In the genomic region with DNA sequence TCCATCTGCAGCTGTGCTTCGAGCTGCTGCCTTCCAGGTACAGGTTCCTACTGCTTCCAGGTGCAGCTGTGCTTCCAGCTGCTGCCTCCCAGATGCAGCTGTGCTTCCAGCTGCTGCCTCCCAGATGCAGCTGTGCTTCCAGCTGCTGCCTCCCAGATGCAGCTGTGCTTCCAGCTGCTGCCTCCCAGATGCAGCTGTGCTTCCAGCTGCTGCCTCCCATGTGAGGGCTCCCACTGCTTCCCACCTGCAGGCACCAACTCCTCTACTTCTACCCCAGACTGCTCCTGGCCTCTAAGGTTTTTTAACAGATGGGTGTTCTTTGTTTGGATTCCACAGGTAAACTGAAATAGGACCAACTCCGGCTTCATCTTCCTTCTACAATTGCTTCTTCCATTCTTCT, we compare ENCODE assay signal across 25 mouse cellular contexts. TPM values are rescaled to one million over a fixed set of nuclear protein-coding genes. Genes with fewer than 3 reads are reported as not detected.
"Had no signal": no experiment of that assay in that cellular context is flagged by ENCODE, and none has a peak within 500 bp of the region (broad histone marks: within the 10 kb centered on the region; RNA-seq: fewer than 3 reads in every experiment).

No protein-coding gene starts in this region.

RNA-seq across cellular contexts. Expression of a gene that starts 13.3 kb away (rescaled TPM):
- polyA plus RNA-seq: liver, adult 2 months; liver, embryonic 12.5 days; liver, embryonic 13.5 days; liver, embryonic 14.5 days; liver, embryonic 15.5 days; liver, embryonic 16.5 days; liver, postnatal 0 days; lung, adult 2 months; lung, postnatal 0 days; macrophage had no signal

RNA-seq across cellular contexts. Expression of a gene that starts 49.8 kb away (rescaled TPM):
- polyA plus RNA-seq: limb, embryonic 10.5 days; limb, embryonic 11.5 days; limb, embryonic 13.5 days; limb, embryonic 15.5 days; liver, adult 2 months; liver, embryonic 11.5 days; liver, embryonic 12.5 days; liver, embryonic 13.5 days; liver, embryonic 14.5 days; liver, embryonic 15.5 days; liver, embryonic 16.5 days; liver, postnatal 0 days; lung, adult 2 months; lung, embryonic 14.5 days; lung, embryonic 15.5 days; lung, embryonic 16.5 days; lung, postnatal 0 days; macrophage; midbrain, embryonic 10.5 days; midbrain, embryonic 11.5 days; midbrain, embryonic 12.5 days; midbrain, embryonic 13.5 days; midbrain, embryonic 14.5 days; neural tube, embryonic 11.5 days; neural tube, embryonic 12.5 days had no signal
